Mouse (Mus musculus) hindbrain, embryonic 11.5 days (tissue): Measurements from ENCODE around the gene Fam135a. TPM values are rescaled to one million over a fixed set of nuclear protein-coding genes. Genes with fewer than 3 reads are reported as not detected.

ENCODE experiments used
- ATAC-seq: fragments of 200-750 bp; cut with Nextera tagmentation; 2 replicates; pipeline ENCODE4 v1.8.0; 2017; ENCODE audit warnings: mild to moderate bottlenecking, moderate TSS enrichment, moderate library complexity; ENCODE audit not compliant: low FRiP score
- DNase-seq: peaks from one replicate; pipeline ENCODE4 v3.0.0-alpha.2; 2015; ENCODE audit warnings: low spot score
- H3K27ac ChIP-seq: fragments of 300-500 bp; sonication (generic); 2 replicates; pipeline ENCODE4 v1.5.1; 2014; ENCODE audit warnings: mild to moderate bottlenecking, low read depth, low read length
- H3K27me3 ChIP-seq: fragments of 300-500 bp; sonication (generic); 2 replicates; pipeline ENCODE4 v1.6.1; 2014; ENCODE audit warnings: mild to moderate bottlenecking, low read length, moderate library complexity, mixed read lengths; ENCODE audit not compliant: control insufficient read depth, insufficient read depth
- H3K36me3 ChIP-seq: fragments of 300-500 bp; sonication (generic); 2 replicates; pipeline ENCODE4 v1.6.1; 2014; ENCODE audit warnings: mild to moderate bottlenecking, low read length, moderate library complexity, mixed read lengths; ENCODE audit not compliant: control insufficient read depth, insufficient read depth
- H3K4me1 ChIP-seq: fragments of 300-500 bp; sonication (generic); replicated peaks from 2 replicates; pipeline ENCODE4 v1.6.1; 2014; ENCODE audit warnings: low read length, mixed read lengths; ENCODE audit not compliant: control insufficient read depth, insufficient read depth
- H3K4me2 ChIP-seq: fragments of 300-500 bp; sonication (generic); replicated peaks from 2 replicates; pipeline ENCODE4 v1.6.1; 2014; ENCODE audit warnings: mild to moderate bottlenecking, low read depth, low read length
- H3K4me3 ChIP-seq: fragments of 300-500 bp; sonication (generic); 2 replicates; pipeline ENCODE4 v1.5.1; 2014; ENCODE audit warnings: low read depth, low read length
- H3K9ac ChIP-seq: fragments of 300-500 bp; sonication (generic); 2 replicates; pipeline ENCODE4 v1.6.1; 2014; ENCODE audit warnings: low read depth, low read length
- H3K9me3 ChIP-seq: fragments of 300-500 bp; sonication (generic); 2 replicates; pipeline ENCODE4 v1.6.1; 2016; ENCODE audit warnings: low read length; ENCODE audit not compliant: control insufficient read depth
- WGBS: fragments of 180-500 bp; shearing (Covaris S2); extraction: QIAGEN DNeasy Blood & Tissue Kit; methylation state at CpG from one replicate; pipeline ENCODE4 v1.1.7; 2014; 5-methylcytosine and 5-hydroxymethylcytosine counted together
- polyA plus RNA-seq: library from polyadenylated mRNA; unstranded; fragments of >200 nt; fragmentation: Nextera tagmentation; extraction: Ambion mirVana; gene quantifications from 2 replicates; pipeline ENCODE4 v1.2.1, GENCODE M21; 2014

The Fam135a gene
- polyA plus RNA-seq, 1 experiment from 2014 or later: 37.6 TPM

DNA sequence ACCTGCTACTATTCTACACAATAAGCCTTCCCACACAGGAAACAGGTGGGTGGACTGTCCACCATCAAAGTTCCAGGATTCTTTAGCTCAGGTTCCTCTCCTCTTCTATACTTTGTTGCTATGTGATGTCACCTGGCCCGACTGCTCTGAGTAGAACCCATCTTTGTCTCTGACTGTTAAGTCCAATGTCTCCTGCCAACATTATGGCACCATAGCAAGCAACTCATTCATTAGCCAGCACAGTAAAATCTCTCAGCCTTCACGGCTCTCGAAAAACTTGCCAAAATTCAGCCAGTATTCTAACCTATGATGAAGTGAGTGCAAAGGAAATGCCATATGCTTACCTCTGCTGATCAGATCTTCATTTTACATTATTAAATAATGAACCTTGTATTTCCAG is 14.0 kb downstream of the Fam135a start:
- no peak overlapping the region for H3K9ac ChIP-seq
- 91% methylated on average over 3 of the region's 3 CpGs for WGBS
- H3K27ac ChIP-seq: no peak overlapping the region
- no peaks in the 10 kb centered on the region for H3K27me3 ChIP-seq
- no peak overlapping the region for H3K4me3 ChIP-seq
- no peaks in the 10 kb centered on the region for H3K9me3 ChIP-seq
- H3K4me2 ChIP-seq: no peak overlapping the region
- no peak for ATAC-seq
- H3K4me1 ChIP-seq: no peaks in the 10 kb centered on the region
- H3K36me3 ChIP-seq: no peaks in the 10 kb centered on the region
- DNase-seq: no peak

DNA sequence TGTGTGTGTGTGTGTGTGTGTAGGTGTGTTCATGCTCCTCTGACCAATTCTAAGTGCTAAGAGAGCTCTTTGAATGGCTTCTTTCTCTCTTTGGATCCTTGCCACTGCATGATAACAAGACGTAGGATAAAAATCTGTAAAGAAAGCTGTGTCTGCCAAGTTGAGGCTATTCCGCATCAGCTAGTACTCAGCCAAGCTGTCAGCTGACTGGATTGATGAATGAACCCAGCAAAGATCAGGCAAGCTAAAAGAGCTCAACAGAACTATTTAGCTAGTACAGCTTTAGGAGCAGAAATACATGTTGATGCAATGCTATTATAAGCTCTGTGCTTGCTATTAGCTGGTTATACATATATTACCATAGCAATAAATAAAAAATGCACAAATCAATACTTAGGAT is 25.7 kb downstream of the Fam135a start:
- Histone ChIP-seq H3K27ac (no peak overlapping the region), H3K4me2 (no peak overlapping the region), H3K4me1 (no peaks in the 10 kb centered on the region), H3K27me3 (no peaks in the 10 kb centered on the region), H3K4me3 (no peak overlapping the region), H3K9me3 (no peaks in the 10 kb centered on the region), H3K9ac (no peak overlapping the region), H3K36me3 (no peaks in the 10 kb centered on the region)
- ATAC-seq (no peak), DNase-seq (no peak)
- 71% methylated on average over 2 of the region's 2 CpGs for WGBS

DNA sequence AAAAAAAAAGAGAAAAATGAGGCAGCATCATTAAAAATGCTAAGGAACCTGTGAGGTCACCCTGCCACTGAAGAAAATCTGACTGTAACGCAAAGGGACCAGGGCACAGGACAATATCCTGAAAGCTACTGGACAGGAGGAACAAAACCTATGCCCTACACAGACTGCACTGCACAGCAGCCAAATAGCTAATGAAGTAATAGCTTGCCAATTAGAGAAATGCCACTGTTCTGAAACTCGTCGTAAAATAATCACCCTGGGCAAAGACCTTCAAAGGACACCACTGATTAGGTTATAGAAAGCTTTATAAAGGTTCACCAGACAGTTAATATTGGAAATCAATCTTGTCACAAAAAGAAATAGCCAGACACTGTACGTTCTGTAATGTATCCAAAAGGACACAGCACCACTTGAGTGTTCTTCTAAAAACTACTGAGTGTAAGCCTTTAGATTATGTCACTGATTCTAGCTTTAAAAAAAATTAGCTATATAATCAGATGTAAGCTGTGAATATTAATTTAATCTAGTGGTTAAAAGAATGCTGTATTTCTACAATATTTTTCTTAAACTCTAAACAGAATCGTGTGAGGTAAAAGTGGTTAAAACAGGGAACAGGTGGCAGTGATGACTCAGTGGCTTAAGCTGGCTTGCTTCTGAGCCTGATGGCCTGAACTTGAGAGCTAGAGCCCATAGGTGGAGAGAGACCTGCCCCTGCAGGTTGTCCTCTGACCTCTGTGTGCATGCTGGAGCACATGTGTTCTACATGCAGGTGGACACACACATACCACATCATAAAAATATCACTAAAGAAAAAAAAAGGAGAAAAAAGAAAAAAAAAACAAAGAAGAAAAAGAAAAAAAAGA is 26.5 kb downstream of the Fam135a start:
- Histone ChIP-seq H3K9ac (no peak overlapping the region), H3K4me3 (no peak overlapping the region), H3K4me1 (no peaks in the 10 kb centered on the region), H3K4me2 (no peak overlapping the region), H3K9me3 (no peaks in the 10 kb centered on the region), H3K36me3 (no peaks in the 10 kb centered on the region), H3K27ac (no peak overlapping the region), H3K27me3 (no peaks in the 10 kb centered on the region)
- no peak for DNase-seq
- no peak for ATAC-seq
- 87% methylated on average over 5 of the region's 5 CpGs for WGBS

DNA sequence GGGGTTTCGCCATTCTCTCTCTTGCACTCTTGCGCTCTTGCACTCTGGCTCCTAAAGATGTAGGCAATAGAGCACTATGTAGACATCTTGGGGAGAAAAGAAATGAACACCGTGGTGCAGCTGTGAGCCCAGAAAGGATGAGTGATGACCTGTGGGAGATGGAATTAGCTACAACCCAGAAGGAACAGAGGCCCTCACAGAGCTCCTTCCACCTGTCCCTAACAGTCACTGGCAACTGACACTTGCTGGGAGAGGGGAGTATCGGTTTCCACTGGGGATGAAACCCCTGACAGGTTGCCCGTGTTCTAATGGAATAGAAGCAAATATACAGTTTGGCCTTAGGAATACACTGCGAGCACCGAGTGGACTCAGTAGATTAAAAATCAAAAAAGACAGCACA is 31.3 kb downstream of the Fam135a start:
- ATAC-seq (no peak), DNase-seq (no peak)
- no peaks in the 10 kb centered on the region for H3K36me3 ChIP-seq
- no peak overlapping the region for H3K4me2 ChIP-seq
- H3K4me1 ChIP-seq: no peaks in the 10 kb centered on the region
- H3K27me3 ChIP-seq: no peaks in the 10 kb centered on the region
- H3K27ac ChIP-seq: no peak overlapping the region
- H3K4me3 ChIP-seq: no peak overlapping the region
- H3K9me3 ChIP-seq: no peaks in the 10 kb centered on the region
- H3K9ac ChIP-seq: no peak overlapping the region
- WGBS: 90% methylated on average over 7 of the region's 7 CpGs

DNA sequence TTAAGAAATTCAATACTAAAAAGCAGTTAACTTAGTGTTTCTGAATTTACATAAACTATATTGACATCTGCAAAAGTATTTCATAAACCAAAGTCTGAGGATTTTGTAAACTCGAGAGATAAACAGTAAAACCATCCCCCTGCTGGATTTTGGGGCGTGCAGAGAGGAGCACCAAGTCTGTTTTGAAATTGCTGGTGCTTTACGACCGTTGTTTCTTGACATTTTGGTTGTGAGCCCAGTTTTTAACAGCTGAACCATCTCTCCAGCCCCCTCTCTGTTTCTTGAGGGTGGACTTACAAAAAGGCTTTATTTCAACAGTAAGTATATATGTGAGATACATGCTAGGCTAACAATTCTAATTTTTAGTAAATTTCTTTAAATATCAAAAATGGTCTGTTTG is 33.4 kb downstream of the Fam135a start:
- no peaks in the 10 kb centered on the region for H3K9me3 ChIP-seq

DNA sequence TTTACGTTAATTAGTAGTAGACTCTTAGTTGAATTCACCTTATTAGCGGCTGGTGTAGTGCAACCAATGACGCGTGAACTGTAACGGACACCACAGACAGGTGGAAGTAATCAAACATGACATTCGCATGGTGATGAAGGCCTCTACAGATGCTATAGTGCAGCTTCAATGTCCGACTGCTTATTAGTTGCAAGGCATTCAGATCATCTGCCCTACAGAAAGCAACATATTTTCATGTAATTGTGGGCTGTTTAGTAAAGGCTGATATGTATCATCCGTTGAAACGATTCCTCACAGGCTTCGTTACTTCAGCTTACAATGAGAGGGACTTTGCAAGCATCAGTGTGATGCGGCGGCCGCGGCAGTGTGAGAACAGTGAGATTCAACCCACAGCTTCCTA is 44.4 kb downstream of the Fam135a start:
- no peak overlapping the region for H3K4me3 ChIP-seq
- DNase-seq (no peak), ATAC-seq (no peak)
- no peaks in the 10 kb centered on the region for H3K4me1 ChIP-seq
- H3K36me3 ChIP-seq: no peaks in the 10 kb centered on the region
- H3K27ac ChIP-seq: no peak overlapping the region
- no peak overlapping the region for H3K4me2 ChIP-seq
- H3K9me3 ChIP-seq: no peaks in the 10 kb centered on the region
- no peaks in the 10 kb centered on the region for H3K27me3 ChIP-seq
- WGBS: 93% methylated on average over 14 of the region's 14 CpGs
- no peak overlapping the region for H3K9ac ChIP-seq

More for the DNA sequence above, 33.4 kb downstream of the Fam135a start:
- Histone ChIP-seq H3K9ac (no peak overlapping the region), H3K4me1 (no peaks in the 10 kb centered on the region), H3K4me3 (no peak overlapping the region), H3K27ac (no peak overlapping the region), H3K36me3 (no peaks in the 10 kb centered on the region), H3K27me3 (no peaks in the 10 kb centered on the region), H3K4me2 (no peak overlapping the region)
- no peak for DNase-seq
- WGBS: 92% methylated on average over 4 of the region's 4 CpGs
- no peak for ATAC-seq

DNA sequence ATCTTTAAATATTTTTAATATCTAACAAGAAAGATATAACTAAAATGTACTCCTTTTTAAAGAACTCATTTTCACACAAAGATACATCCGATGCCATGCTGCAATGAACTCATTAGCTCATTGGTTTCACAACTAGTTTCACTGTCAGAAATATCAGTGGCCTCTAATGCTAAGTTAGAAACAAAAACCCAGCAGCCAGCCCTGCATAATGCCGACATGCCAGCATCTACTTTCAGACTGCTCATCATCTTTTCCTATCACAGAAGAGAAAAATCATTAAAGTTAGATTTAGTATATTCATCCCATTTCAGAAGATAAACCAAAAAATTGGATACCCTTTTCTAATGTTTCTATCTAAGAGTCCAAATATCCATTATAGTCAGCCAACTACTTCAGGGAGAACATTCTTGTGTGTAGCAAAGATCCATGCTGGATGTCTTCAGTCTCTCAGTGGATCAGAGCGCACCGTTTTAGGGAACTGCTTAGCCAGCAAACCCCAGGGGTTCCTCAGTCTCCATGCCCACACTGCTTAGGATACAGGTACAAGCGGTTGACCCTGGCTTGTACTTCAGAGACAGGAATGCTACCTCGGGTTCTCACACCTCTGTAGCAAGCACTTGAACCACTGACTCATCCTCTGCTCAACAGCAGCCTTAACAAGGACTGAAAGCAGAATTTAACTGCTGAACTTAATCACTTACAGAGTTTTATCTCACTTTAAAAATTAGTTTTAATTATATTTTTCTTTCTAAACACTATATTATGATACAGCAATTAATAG is 53.2 kb downstream of the Fam135a start:
- ATAC-seq (no peak), DNase-seq (no peak)
- no peaks in the 10 kb centered on the region for H3K9me3 ChIP-seq
- no peaks in the 10 kb centered on the region for H3K36me3 ChIP-seq
- H3K27me3 ChIP-seq: no peaks in the 10 kb centered on the region
- H3K4me1 ChIP-seq: no peaks in the 10 kb centered on the region
- 73% methylated on average over 6 of the region's 6 CpGs for WGBS
- H3K4me3 ChIP-seq: no peak overlapping the region
- H3K27ac ChIP-seq: no peak overlapping the region
- H3K9ac ChIP-seq: no peak overlapping the region
- no peak overlapping the region for H3K4me2 ChIP-seq

DNA sequence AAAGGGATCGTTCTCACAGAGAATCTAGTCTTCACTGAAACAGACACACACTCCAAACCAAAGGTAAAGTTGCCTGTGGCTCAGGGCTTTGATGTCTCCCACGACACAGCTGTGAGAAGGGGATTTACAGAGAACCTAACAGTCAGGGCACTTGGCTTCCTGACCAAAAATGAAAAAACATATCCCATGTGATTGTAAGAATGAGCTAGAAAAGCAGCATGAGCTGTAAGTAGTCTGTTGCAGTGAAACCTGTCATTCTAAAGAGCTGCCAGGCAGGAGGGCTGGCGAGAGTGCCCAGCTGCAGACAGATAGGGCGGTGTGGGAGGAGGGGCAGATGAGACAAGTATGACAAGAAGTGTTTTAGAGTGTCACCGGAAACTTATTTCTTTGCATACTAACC is 54.5 kb downstream of the Fam135a start:
- H3K9me3 ChIP-seq: no peaks in the 10 kb centered on the region
- H3K27me3 ChIP-seq: no peaks in the 10 kb centered on the region
- ATAC-seq (no peak), DNase-seq (no peak)
- 84% methylated on average over 5 of the region's 5 CpGs for WGBS
- H3K27ac ChIP-seq: no peak overlapping the region
- H3K4me1 ChIP-seq: no peaks in the 10 kb centered on the region
- H3K4me3 ChIP-seq: no peak overlapping the region
- H3K9ac ChIP-seq: no peak overlapping the region
- no peak overlapping the region for H3K4me2 ChIP-seq
- no peaks in the 10 kb centered on the region for H3K36me3 ChIP-seq

DNA sequence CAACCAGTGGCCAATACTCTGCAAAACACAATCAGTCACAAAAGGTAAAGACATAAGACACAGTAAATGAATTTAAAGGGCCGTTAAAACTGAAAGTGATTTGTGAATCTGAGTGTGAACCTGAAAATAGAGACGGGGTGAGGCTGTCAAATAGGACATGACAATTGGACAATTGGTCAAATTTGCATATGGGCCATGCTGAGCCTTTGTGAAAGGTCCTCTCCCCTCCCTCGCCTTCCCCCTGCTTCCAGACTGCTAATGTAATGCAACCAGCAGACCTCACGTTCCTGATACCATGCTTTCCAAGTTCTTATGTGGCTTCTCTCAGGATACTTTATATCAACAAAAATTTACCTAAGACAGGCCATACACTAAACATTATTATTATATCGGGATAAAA is 57.1 kb downstream of the Fam135a start:
- Histone ChIP-seq H3K27me3 (no peaks in the 10 kb centered on the region), H3K4me1 (no peaks in the 10 kb centered on the region), H3K4me2 (no peak overlapping the region), H3K4me3 (no peak overlapping the region), H3K27ac (no peak overlapping the region), H3K9ac (no peak overlapping the region), H3K9me3 (no peaks in the 10 kb centered on the region), H3K36me3 (no peaks in the 10 kb centered on the region)
- DNase-seq (peak; percentile 37), ATAC-seq (peak; percentile 59; the same call in 1 of the 2 replicates)
- WGBS: 45% methylated on average over 5 of the region's 5 CpGs
